Mouse (Mus musculus): ENCODE results near the gene Adamts8. TPM values are rescaled to one million over a fixed set of nuclear protein-coding genes. Genes with fewer than 3 reads are reported as not detected.

The Adamts8 gene
- total RNA-seq, 2 experiments from 2014 or later = 2.1 to 2.8 TPM

GRCm38 (mm10) chr9:30922197-30922894, 20.0 kb upstream of the Adamts8 start, which contains the start of gene Adamts15:
Gene Adamts15, minus strand, starts transcription at chr9:30922452.
- peak; percentile 82 to 84 for DNase-seq

- DNase-seq = no peak
Measured at GRCm38 (mm10) chr9:30928759-30929158, 13.6 kb upstream of the Adamts8 start.

- DNase-seq = no peak
Measured at GRCm38 (mm10) chr9:30932346-30932745, 10.0 kb upstream of the Adamts8 start.

- no peak for DNase-seq
Measured at GRCm38 (mm10) chr9:30934827-30935226, 7.5 kb upstream of the Adamts8 start.

GRCm38 (mm10) chr9:30936674-30937438, 5.5 kb upstream of the Adamts8 start:
- DNase-seq = peak; percentile 34 to 75

- peak; percentile 82 to 96 for DNase-seq
Measured at GRCm38 (mm10) chr9:30940328-30940727, 2.0 kb upstream of the Adamts8 start.

GRCm38 (mm10) chr9:30943341-30943740, 979 bp downstream of the Adamts8 start:
- no peak for DNase-seq

- DNase-seq = no peak
Measured at GRCm38 (mm10) chr9:30944234-30944633, 1.9 kb downstream of the Adamts8 start.

- DNase-seq = no peak
Measured at GRCm38 (mm10) chr9:30945276-30945675, 2.9 kb downstream of the Adamts8 start.

GRCm38 (mm10) chr9:30949422-30949821, 7.1 kb downstream of the Adamts8 start:
- no peak for DNase-seq

GRCm38 (mm10) chr9:30949971-30950370, 7.6 kb downstream of the Adamts8 start:
- no peak for DNase-seq

GRCm38 (mm10) chr9:30950592-30950991, 8.2 kb downstream of the Adamts8 start:
- peak in 1 of 2 experiments; percentile 21 for DNase-seq

GRCm38 (mm10) chr9:30951461-30951860, 9.1 kb downstream of the Adamts8 start:
- peak in 1 of 2 experiments; percentile 20 for DNase-seq

- DNase-seq = no peak
Measured at GRCm38 (mm10) chr9:30953287-30953686, 10.9 kb downstream of the Adamts8 start.

- DNase-seq = no peak
Measured at GRCm38 (mm10) chr9:30955246-30955645, 12.9 kb downstream of the Adamts8 start.

- peak; percentile 56 to 59 for DNase-seq
Measured at GRCm38 (mm10) chr9:30963780-30964179, 21.4 kb downstream of the Adamts8 start.

GRCm38 (mm10) chr9:30964685-30965084, 22.3 kb downstream of the Adamts8 start:
- peak; percentile 33 to 35 for DNase-seq

GRCm38 (mm10) chr9:30966881-30967280, 24.5 kb downstream of the Adamts8 start:
- DNase-seq = no peak

- no peak for DNase-seq
Measured at GRCm38 (mm10) chr9:30968130-30968529, 25.8 kb downstream of the Adamts8 start.

- DNase-seq = no peak
Measured at GRCm38 (mm10) chr9:30970001-30970400, 27.6 kb downstream of the Adamts8 start.

- DNase-seq = peak in 1 of 2 experiments; percentile 5
Measured at GRCm38 (mm10) chr9:30971967-30972366, 29.6 kb downstream of the Adamts8 start.

GRCm38 (mm10) chr9:30976339-30977023, 34.1 kb downstream of the Adamts8 start:
- DNase-seq = peak in 1 of 2 experiments; percentile 36

- no peak for DNase-seq
Measured at GRCm38 (mm10) chr9:30980467-30980866, 38.1 kb downstream of the Adamts8 start.

Measured in heart, adult 18-20 months (tissue).